ENCODE assay signal across 13 mouse cellular contexts in genomic region chr5:114560965-114561364, GRCm38 (mm10). TPM values are rescaled to one million over a fixed set of nuclear protein-coding genes. Genes with fewer than 3 reads are reported as not detected.
DNase-seq lines count a peak whose midpoint lies in the region; ATAC-seq lines count a peak whose summit lies in the region.
"Had no signal": no experiment of that assay in that cellular context is flagged by ENCODE, and none has a peak within 500 bp of the region (broad histone marks: within the 10 kb centered on the region; RNA-seq: fewer than 3 reads in every experiment).

No protein-coding gene starts in this region.

- H3K4me3 ChIP-seq in heart, embryonic 10.5 days, result no peak overlapping the region
- H3K4me3 ChIP-seq in liver, embryonic 13.5 days (replicated peaks), result no peak overlapping the region
- H3K4me3 ChIP-seq: forebrain, embryonic 13.5 days; lung, embryonic 15.5 days had no signal

- peaks cover 10% of the 10 kb centered on the region; the same call in 1 of the 2 replicates for H3K27me3 ChIP-seq in heart, embryonic 10.5 days (ENCODE audit: insufficient read depth, poor library complexity, severe bottlenecking)
- peaks cover 10% of the 10 kb centered on the region for H3K27me3 ChIP-seq in liver, embryonic 13.5 days
- H3K27me3 ChIP-seq: lung, embryonic 15.5 days had no signal

- H3K4me2 ChIP-seq in liver, embryonic 13.5 days, result peak overlapping the region; percentile 23
- H3K4me2 ChIP-seq: forebrain, embryonic 13.5 days had no signal

- DNase-seq in heart, embryonic 10.5 days (ENCODE audit: low spot score), result no peak
- DNase-seq in heart, postnatal 10 days, result no peak
- peak; percentile 74 for DNase-seq in testis, postnatal 14 days (ENCODE audit: low spot score)
- no peak for DNase-seq in testis, postnatal 10 days (ENCODE audit: low spot score)
- DNase-seq in liver, embryonic 13.5 days, result no peak
- no peak for DNase-seq in adrenal gland, adult 8-10 months
- no peak for DNase-seq in ovary, postnatal 10 days (ENCODE audit: low spot score)
- no peak for DNase-seq in layer of hippocampus, adult 9-10 months (ENCODE audit: low spot score)
- DNase-seq: cerebellum, adult 11-12 months; gastrocnemius, postnatal 14 days had no signal

- H3K27ac ChIP-seq in heart, embryonic 10.5 days, result 0 out of 2 replicates have a peak overlapping the region, but pooled peaks have one; percentile 29
- no peak overlapping the region; the same call in 1 of the 2 replicates for H3K27ac ChIP-seq in liver, embryonic 13.5 days
- H3K27ac ChIP-seq: forebrain, embryonic 13.5 days; kidney, postnatal 0 days; lung, embryonic 15.5 days had no signal

- peaks cover 34% of the 10 kb centered on the region for H3K4me1 ChIP-seq in heart, embryonic 10.5 days
- H3K4me1 ChIP-seq in liver, embryonic 13.5 days (replicated peaks), result peaks cover 22% of the 10 kb centered on the region

- ATAC-seq in liver, embryonic 13.5 days (ENCODE audit: low read depth), result no peak
- ATAC-seq: forebrain, embryonic 13.5 days had no signal

- no peak overlapping the region for H3K9ac ChIP-seq in liver, embryonic 13.5 days
- H3K9ac ChIP-seq: forebrain, embryonic 13.5 days; lung, embryonic 15.5 days had no signal

- 0 out of 2 replicates have a peak, but pooled peaks cover 5% of the 10 kb centered on the region for H3K9me3 ChIP-seq in heart, embryonic 10.5 days
- H3K9me3 ChIP-seq in liver, embryonic 13.5 days (replicated peaks), result no peaks in the 10 kb centered on the region; the same call in 1 of the 2 replicates
- H3K9me3 ChIP-seq: forebrain, embryonic 13.5 days; lung, embryonic 15.5 days had no signal

- intact Hi-C loops in heart, postnatal 10 days (cut with DNase I), result no loop called here

- 40% methylated on average over 5 of the region's 5 CpGs for WGBS in heart, embryonic 10.5 days
- 38% methylated on average over 5 of the region's 5 CpGs for WGBS in liver, embryonic 13.5 days (ENCODE audit: insufficient replicate concordance)

- H3K36me3 ChIP-seq in heart, embryonic 10.5 days, result no peaks in the 10 kb centered on the region
- H3K36me3 ChIP-seq in liver, embryonic 13.5 days, result no peaks in the 10 kb centered on the region
- H3K36me3 ChIP-seq: lung, embryonic 15.5 days had no signal

RNA-seq across cellular contexts. Expression of gene Fam222a, which starts 6.9 kb away (rescaled TPM):
- polyA plus RNA-seq in heart, embryonic 10.5 days (2016; fragmentation: Nextera tagmentation; extraction: Ambion mirVana), result 0.60 and 1.5 TPM in 2 replicates
- total RNA-seq in heart, postnatal 10 days (2021), result 1 to 10 TPM; 7.2 to 8.0 TPM
- polyA plus RNA-seq in liver, embryonic 13.5 days (2015; fragmentation: Nextera tagmentation; extraction: Ambion mirVana), result 0.58 and 0.61 TPM in 2 replicates
- total RNA-seq in adrenal gland, adult 8-10 months (2022), result 10 to 100 TPM; 28.1 to 47.2 (median 33.7) TPM
